Mouse (Mus musculus) small intestine, adult 2 months (tissue): ENCODE results near the gene Ptprm. TPM values are rescaled to one million over a fixed set of nuclear protein-coding genes. Genes with fewer than 3 reads are reported as not detected.

Source experiments
- H3K27ac ChIP-seq: fragments of 200-500 bp; 2 replicates; pipeline ENCODE4 v1.5.1; 2012; ENCODE audit warnings: low read depth, low read length, control low read depth, inconsistent platforms; ENCODE audit not compliant: insufficient read depth
- H3K27me3 ChIP-seq: fragments of 200-500 bp; 2 replicates; pipeline ENCODE4 v1.6.1; 2012; ENCODE audit warnings: mild to moderate bottlenecking, moderate library complexity, low read length, inconsistent platforms; ENCODE audit not compliant: control insufficient read depth, insufficient read depth
- H3K36me3 ChIP-seq: fragments of 200-500 bp; 2 replicates; pipeline ENCODE4 v1.6.1; 2012; ENCODE audit warnings: mild to moderate bottlenecking, low read length, control low read depth, inconsistent platforms; ENCODE audit not compliant: control insufficient read depth, insufficient read depth
- H3K4me1 ChIP-seq: fragments of 200-500 bp; 2 replicates; pipeline ENCODE4 v1.6.1; 2012; ENCODE audit warnings: low read length, inconsistent platforms, mixed read lengths; ENCODE audit not compliant: control insufficient read depth, insufficient read depth, insufficient read length
- H3K4me3 ChIP-seq: fragments of 200-500 bp; 2 replicates; pipeline ENCODE4 v1.5.1; 2012; ENCODE audit warnings: low read depth, mild to moderate bottlenecking, control low read depth, inconsistent platforms, low read length, moderate library complexity
- CTCF ChIP-seq: fragments of 200-500 bp; IDR thresholded peaks from 2 replicates; pipeline ENCODE4 v1.5.1; 2012; ENCODE audit warnings: low read depth, mild to moderate bottlenecking, control low read depth, inconsistent platforms, low read length, moderate library complexity, mixed read lengths; ENCODE audit not compliant: insufficient replicate concordance, insufficient read length; ENCODE audit errors: extremely low read depth
- POLR2A ChIP-seq: fragments of 200-500 bp; IDR thresholded peaks from 2 replicates; pipeline ENCODE4 v1.6.1; 2012; ENCODE audit warnings: low read depth, mild to moderate bottlenecking, control low read depth, inconsistent platforms, low read length, moderate library complexity
- WGBS: fragments of 180-500 bp; shearing (Covaris S2); methylation state at CpG from one replicate; pipeline ENCODE4 v1.1.7; 2018; 5-methylcytosine and 5-hydroxymethylcytosine counted together
- polyA plus RNA-seq: library from polyadenylated mRNA; depleted of rRNA; stranded (reverse); fragments of >200 nt; gene quantifications from 2 replicates; pipeline ENCODE4 v1.2.3, GENCODE M21; 2012

Ptprm gene
- polyA plus RNA-seq, 1 experiment: 3.8 TPM

DNA sequence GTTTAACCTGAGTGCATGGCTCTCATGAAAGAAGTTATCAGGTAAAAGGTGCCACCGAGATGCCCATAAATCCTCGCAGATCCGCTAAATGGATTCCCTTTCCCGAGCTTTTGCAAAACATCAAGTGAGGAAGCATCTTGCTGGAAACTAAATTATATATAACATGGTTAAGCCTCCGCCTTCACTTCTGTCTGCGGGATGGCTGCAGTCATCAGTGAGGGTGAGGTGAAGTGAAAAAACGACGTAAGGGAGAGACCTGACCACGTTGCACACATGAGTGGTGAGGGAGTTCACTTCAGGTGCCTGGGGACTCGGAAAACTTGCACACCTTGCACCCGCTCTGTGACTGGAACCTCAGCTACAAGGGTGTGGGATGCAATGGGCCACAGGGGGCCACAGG, 568.7 kb downstream of the Ptprm start:
- TF ChIP-seq CTCF: no peak
- no peak for TF ChIP-seq POLR2A
- no peak overlapping the region for H3K4me3 ChIP-seq
- no peaks in the 10 kb centered on the region for H3K4me1 ChIP-seq
- no peaks in the 10 kb centered on the region for H3K27me3 ChIP-seq
- no peak overlapping the region for H3K27ac ChIP-seq
- H3K36me3 ChIP-seq: no peaks in the 10 kb centered on the region
- WGBS: 88% methylated on average over 11 of the region's 11 CpGs

GRCm38 (mm10) chr17:66783601-66784000, 570.7 kb downstream of the Ptprm start:
- Histone ChIP-seq H3K4me1 (no peaks in the 10 kb centered on the region), H3K27ac (no peak overlapping the region), H3K27me3 (no peaks in the 10 kb centered on the region), H3K36me3 (no peaks in the 10 kb centered on the region), H3K4me3 (no peak overlapping the region)
- 90% methylated on average over 4 of the region's 4 CpGs for WGBS
- TF ChIP-seq POLR2A (no peak), CTCF (no peak)

DNA sequence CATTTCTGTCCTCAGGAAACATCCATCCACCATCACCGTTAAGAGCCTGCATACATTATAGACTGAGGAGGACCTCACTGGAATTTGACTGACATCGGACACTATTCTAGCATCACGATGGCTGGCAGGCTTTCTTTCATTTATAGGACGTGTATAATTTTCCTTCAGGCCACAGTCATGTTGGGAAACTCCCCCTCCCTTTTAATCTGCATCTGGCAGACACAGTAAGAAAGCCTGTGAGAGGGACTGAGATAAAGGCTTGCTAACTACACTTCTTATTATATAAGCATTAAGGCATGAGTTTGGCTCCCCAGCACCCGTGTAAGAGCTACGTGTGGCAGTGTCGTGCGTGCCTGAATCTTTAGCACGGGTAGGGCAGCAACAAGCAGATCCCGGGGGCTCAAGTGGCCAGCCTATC, 571.2 kb downstream of the Ptprm start:
- TF ChIP-seq POLR2A (no peak), CTCF (no peak)
- H3K27me3 ChIP-seq: no peaks in the 10 kb centered on the region
- H3K27ac ChIP-seq: no peak overlapping the region
- no peaks in the 10 kb centered on the region for H3K36me3 ChIP-seq
- 84% methylated on average over 10 of the region's 10 CpGs for WGBS
- H3K4me1 ChIP-seq: no peaks in the 10 kb centered on the region
- no peak overlapping the region for H3K4me3 ChIP-seq

GRCm38 (mm10) chr17:66781910-66782309, 572.3 kb downstream of the Ptprm start:
- H3K4me1 ChIP-seq: no peaks in the 10 kb centered on the region
- H3K4me3 ChIP-seq: no peak overlapping the region
- no peaks in the 10 kb centered on the region for H3K36me3 ChIP-seq
- H3K27ac ChIP-seq: no peak overlapping the region
- 72% methylated on average over 3 of the region's 3 CpGs for WGBS
- no peaks in the 10 kb centered on the region for H3K27me3 ChIP-seq
- TF ChIP-seq CTCF: no peak

DNA sequence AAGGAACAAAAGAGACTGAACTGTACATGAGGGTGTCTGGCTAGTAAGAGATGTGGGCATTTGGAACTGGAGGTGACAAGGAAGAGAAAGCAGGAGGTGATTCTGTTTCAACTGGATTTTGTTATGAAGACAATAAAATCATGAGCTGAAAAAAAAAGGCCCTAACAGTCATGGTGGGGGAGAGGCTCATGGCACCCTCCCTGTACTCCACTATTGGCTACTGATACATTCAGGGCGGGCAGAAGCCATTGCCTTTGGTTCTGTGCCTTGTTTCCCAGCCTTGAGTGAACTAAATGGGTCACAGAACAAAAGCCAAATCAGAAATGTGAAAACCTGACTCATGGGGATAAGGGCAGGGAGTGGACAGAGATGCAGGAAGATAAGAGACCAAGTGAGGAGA, 575.2 kb downstream of the Ptprm start:
- Histone ChIP-seq H3K27me3 (no peaks in the 10 kb centered on the region), H3K4me1 (no peaks in the 10 kb centered on the region), H3K4me3 (no peak overlapping the region), H3K36me3 (no peaks in the 10 kb centered on the region), H3K27ac (no peak overlapping the region)
- 78% methylated on average over 1 of the region's 1 CpGs for WGBS
- TF ChIP-seq POLR2A (no peak), CTCF (no peak)

DNA sequence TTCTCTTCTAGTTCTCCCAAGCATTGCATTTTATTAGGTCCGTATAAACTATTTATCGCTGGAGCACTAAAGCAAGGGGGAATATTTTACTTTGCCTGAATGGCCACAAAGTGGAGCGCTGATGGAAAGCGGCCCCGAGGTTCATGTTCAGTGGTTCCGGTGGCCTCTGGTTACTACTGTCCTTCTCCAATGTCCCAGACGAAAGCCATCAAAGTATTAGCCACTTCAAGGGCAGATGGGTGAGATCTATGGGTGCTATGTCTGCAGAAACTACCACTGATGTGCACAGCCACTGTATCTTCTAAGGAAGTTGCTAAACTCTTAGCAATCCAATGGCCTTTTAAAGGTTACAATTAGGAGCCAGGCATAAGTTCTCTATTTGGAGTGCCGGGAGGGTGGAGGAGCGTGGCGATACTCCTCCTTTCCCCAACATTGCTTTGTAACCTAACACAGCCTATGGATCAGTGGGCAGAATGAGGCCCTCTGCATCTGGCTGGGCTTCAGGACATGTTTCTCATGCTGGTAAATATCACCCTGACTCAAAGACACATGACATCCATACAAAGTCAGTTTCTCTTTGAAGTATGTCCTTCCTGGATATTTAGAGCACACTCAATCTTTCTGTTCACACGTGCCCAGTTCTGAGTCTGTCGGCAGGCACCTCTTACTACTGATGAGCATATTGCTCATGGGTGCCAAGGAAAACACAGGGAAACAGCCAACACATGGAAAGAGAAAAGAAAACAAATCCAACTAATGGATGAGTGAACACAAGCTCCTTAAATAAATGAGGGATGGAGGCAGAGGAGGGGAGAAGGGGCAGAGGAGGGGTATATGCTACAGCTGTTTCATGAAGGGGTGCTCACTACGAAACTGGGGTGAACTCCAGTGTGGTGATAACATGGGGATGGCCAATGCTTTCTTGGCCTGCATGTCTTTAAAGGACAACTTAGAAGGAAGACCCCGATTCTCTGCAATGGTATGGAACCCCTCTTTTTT, 584.6 kb downstream of the Ptprm start:
- Histone ChIP-seq H3K27me3 (no peaks in the 10 kb centered on the region), H3K4me1 (no peaks in the 10 kb centered on the region), H3K4me3 (no peak overlapping the region), H3K27ac (no peak overlapping the region), H3K36me3 (no peaks in the 10 kb centered on the region)
- WGBS: 88% methylated on average over 14 of the region's 14 CpGs
- TF ChIP-seq CTCF: no peak
- no peak for TF ChIP-seq POLR2A

- H3K27ac ChIP-seq: no peak overlapping the region
- 79% methylated on average over 11 of the region's 11 CpGs for WGBS
- TF ChIP-seq CTCF (no peak), POLR2A (no peak)
- H3K4me3 ChIP-seq: no peak overlapping the region
- H3K36me3 ChIP-seq: no peaks in the 10 kb centered on the region
- H3K4me1 ChIP-seq: no peaks in the 10 kb centered on the region
- H3K27me3 ChIP-seq: no peaks in the 10 kb centered on the region
Measured at GRCm38 (mm10) chr17:66768689-66769275, 585.5 kb downstream of the Ptprm start.
